Mouse (Mus musculus) embryonic fibroblast, embryonic 13.5 days (primary cell): Measurements from ENCODE around the gene Tab2. TPM values are rescaled to one million over a fixed set of nuclear protein-coding genes. Genes with fewer than 3 reads are reported as not detected.

ENCODE experiments used
- H3K27ac ChIP-seq: 2 replicates; pipeline ENCODE4 v1.5.1; 2012; ENCODE audit warnings: low read length, control low read depth, inconsistent platforms; ENCODE audit not compliant: insufficient read depth
- H3K4me1 ChIP-seq: 2 replicates; pipeline ENCODE4 v1.6.1; 2011; ENCODE audit warnings: low read length; ENCODE audit not compliant: control insufficient read depth, insufficient read depth
- H3K4me3 ChIP-seq: 2 replicates; pipeline ENCODE4 v1.5.1; 2011; ENCODE audit warnings: mild to moderate bottlenecking, control low read depth, low read length; ENCODE audit not compliant: insufficient read depth
- CTCF ChIP-seq: IDR thresholded peaks from 2 replicates; pipeline ENCODE4 v1.5.1; 2011; ENCODE audit warnings: mild to moderate bottlenecking, control low read depth, low read length, moderate library complexity, borderline replicate concordance; ENCODE audit not compliant: insufficient read depth
- POLR2A ChIP-seq: IDR thresholded peaks from 2 replicates; pipeline ENCODE4 v1.6.1; 2011; ENCODE audit warnings: low read depth, mild to moderate bottlenecking, control low read depth, low read length, moderate library complexity
- polyA plus RNA-seq: library from polyadenylated mRNA; stranded (reverse); fragments of >200 nt; gene quantifications from 2 replicates; pipeline ENCODE4 v1.2.4, GENCODE M21; 2011; ENCODE audit warnings: low read depth; ENCODE audit not compliant: missing spikeins, insufficient read length

Gene Tab2
- polyA plus RNA-seq, 1 experiment = 170 TPM

GRCm38 (mm10) chr10:7867666-7868030 lies 88.4 kb downstream of the Tab2 start:
- H3K27ac ChIP-seq = no peak overlapping the region

DNA sequence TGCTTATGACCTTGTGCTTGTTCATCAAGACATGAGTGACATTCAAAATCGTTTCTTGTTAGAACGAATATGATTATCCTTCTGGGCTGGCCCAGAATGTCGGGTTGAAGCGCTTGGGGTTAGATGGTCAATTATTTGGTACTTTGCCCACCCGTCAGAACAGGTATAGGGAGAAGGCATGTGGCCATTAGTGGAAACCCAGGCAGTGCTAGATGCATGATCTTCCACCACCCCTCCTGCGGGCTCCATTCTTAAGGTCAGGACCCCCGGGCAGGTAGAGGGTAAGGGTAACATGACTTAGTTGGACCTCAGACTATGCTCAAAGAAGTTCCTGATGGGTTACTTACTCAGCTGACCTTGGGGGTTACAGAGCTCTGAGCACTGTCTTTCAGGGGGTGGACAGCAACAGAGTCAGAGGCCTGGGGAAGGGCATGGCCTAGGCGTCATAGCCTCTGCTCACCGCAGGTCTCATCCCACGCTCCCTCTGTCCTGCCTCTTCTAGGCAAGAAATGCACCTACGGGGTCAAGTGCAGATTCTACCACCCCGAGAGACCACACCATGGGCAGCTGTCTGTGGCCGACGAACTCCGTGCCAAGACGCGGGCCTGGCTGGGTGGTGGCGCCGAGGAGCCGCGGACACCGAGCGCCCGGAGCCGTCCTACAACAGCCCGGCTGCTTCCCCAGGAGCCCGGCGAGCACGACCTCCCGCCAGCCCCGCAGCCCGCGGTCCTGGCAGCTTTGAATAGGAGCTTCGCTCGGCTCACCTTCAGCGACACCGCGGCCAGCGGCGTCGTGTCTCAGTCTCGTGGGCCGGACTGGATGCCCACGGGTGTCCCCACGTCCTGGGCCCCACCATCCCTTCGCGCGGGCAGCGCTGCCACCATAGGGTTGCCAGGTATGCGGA lies 89.0 kb downstream of the Tab2 start:
- TF ChIP-seq CTCF = no peak
- no peak for TF ChIP-seq POLR2A
- Histone ChIP-seq H3K27ac (no peak overlapping the region), H3K4me3 (no peak overlapping the region), H3K4me1 (no peaks in the 10 kb centered on the region)

More at GRCm38 (mm10) chr10:7867666-7868030, 88.4 kb downstream of the Tab2 start:
- H3K4me1 ChIP-seq = no peaks in the 10 kb centered on the region
- no peak overlapping the region for H3K4me3 ChIP-seq
- no peak for TF ChIP-seq CTCF
- no peak for TF ChIP-seq POLR2A

DNA sequence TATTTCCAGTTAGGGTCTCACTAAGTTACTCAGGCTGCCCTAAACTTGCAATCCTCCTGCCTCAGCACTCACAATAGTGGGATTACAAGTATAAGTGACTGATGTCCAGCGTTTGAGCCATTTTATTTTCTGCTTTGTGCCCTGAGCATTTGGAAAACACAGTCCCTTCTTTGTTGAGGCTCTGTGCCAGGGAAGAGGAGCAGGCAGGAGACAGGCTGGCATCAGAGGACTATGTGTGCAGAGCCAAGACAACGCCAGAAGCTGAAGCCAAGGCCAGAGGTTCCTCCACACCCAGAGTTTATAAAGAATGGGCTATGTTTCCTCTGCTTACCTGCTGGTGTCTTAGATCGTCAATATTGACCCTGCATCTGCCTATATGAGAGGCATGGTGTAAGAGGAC lies 91.2 kb downstream of the Tab2 start:
- Histone ChIP-seq H3K27ac (no peak overlapping the region), H3K4me3 (no peak overlapping the region)
- no peak for TF ChIP-seq POLR2A
- TF ChIP-seq CTCF = no peak

GRCm38 (mm10) chr10:7864184-7864583 lies 91.8 kb downstream of the Tab2 start:
- H3K27ac ChIP-seq = no peak overlapping the region
- TF ChIP-seq CTCF (no peak), POLR2A (no peak)
- no peaks in the 10 kb centered on the region for H3K4me1 ChIP-seq
- H3K4me3 ChIP-seq = no peak overlapping the region

More for the DNA sequence above, 91.2 kb downstream of the Tab2 start:
- H3K4me1 ChIP-seq = no peaks in the 10 kb centered on the region

DNA sequence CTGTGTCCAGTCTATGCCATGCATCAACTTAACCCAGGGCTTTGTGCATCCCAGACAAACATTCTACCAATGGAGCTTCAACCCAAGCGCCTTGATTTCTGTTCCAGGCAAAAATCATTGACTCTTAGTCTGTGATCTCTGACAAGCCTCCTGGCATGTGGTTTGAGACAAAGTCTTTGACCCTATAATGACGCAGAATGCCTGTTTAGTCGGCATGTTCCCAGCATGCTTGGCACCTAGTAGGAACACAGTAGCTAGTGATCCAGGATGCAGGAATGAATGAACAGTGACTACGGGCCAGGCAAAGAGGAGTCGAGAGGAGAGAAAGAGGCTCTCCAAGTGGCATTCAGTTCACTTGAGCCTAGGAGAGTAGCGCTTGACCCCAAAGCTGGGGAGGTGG lies 92.6 kb downstream of the Tab2 start:
- no peak for TF ChIP-seq CTCF
- TF ChIP-seq POLR2A = no peak
- H3K27ac ChIP-seq = no peak overlapping the region
- H3K4me1 ChIP-seq = no peaks in the 10 kb centered on the region
- H3K4me3 ChIP-seq = no peak overlapping the region

DNA sequence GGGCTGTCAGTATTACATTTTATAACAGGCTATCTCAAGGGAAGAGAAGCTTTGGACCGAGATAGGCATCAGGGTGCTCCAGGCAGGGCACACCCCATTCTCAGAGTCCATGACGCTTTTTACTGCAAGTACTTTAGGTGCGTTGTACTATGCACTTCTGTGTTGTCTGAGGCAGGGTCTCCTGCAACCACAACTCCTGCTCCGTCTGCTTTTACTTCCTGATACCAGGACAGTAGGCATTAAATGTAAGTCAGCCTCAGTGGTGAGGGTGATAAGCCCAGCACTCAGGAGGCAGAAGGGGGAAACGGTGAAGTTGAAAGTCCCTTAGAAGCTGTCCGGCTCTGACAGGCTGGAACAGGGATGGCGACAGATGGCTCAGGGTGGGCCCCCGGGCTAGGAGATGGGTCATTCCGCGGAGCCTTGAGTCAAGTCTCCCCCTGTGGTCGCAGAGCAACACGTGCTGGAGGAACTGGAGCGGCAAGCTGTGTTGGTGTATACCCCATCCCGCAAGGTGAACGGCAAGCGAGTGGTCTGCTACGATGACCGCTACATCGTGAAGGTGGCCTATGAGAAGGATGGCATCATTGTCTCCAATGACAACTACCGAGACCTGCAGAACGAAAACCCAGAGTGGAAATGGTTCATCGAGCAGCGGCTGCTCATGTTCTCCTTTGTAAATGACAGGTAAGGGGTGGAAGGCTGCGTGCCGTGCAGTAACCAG lies 93.9 kb downstream of the Tab2 start:
- Histone ChIP-seq H3K27ac (no peak overlapping the region), H3K4me3 (no peak overlapping the region), H3K4me1 (no peaks in the 10 kb centered on the region)
- TF ChIP-seq POLR2A (no peak), CTCF (no peak)

DNA sequence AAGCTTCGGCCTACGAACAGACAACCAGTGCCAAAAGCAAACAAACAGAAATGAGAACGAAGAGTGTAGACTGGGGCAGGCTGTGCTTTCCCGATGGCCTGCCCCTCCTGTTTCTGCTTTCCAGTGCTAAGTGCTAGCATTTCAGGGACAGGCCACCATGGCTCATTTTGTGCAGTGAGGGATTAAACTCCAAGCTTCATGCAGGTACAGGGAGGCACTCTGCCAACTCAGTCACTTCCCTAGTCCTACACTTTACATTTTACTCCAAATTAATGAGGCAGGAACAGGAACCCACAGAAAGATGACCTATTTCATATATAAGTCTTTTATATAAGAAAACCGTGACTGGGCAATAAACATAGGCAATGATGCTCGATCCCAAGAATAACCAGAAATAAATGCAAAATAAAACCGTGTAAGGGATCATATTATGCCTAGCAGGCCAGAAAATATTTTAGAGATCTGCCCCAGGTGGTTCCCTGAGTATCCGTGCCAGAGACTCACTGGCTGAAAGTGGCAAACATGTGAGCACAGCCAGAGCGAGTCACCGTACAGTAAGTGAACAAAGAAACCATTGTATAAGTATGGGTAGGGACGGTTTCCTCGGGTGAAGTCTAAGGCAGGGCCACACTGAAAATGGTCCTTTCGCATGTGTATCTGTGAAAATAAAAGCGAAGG lies 94.6 kb downstream of the Tab2 start:
- Histone ChIP-seq H3K27ac (no peak overlapping the region), H3K4me3 (no peak overlapping the region), H3K4me1 (no peaks in the 10 kb centered on the region)
- TF ChIP-seq CTCF = no peak
- no peak for TF ChIP-seq POLR2A

- Histone ChIP-seq H3K4me3 (no peak overlapping the region), H3K4me1 (no peaks in the 10 kb centered on the region), H3K27ac (no peak overlapping the region)
- TF ChIP-seq POLR2A = no peak
- no peak for TF ChIP-seq CTCF
These were observed 95.5 kb downstream of the Tab2 start for GRCm38 (mm10) chr10:7860494-7860893.

Other genes starting within 250 kb of the Tab2 start
- 34.4 and 42.3 TPM in 2 replicates for gene Katna1, start 230.2 kb downstream of the Tab2 start, polyA plus RNA-seq
- gene Ginm1, start 163.4 kb downstream of the Tab2 start, polyA plus RNA-seq = 84.8 and 95.7 TPM in 2 replicates
- gene Ppil4, start 163.3 kb downstream of the Tab2 start, polyA plus RNA-seq = 27.3 and 30.4 TPM in 2 replicates
- gene Zc3h12d, start 123.8 kb downstream of the Tab2 start, polyA plus RNA-seq = not detected in 2 replicates